Mouse (Mus musculus): Measurements from ENCODE around the gene Eif5a2. TPM values are rescaled to one million over a fixed set of nuclear protein-coding genes. Genes with fewer than 3 reads are reported as not detected.
A peak's percentile ranks its signal among the peaks of the same experiment; 100 is the strongest.

The Eif5a2 gene
- polyA plus RNA-seq, 1 experiment from 2014 or later = 14.9 TPM

GRCm38 (mm10) chr3:28775361-28775760 is 5.7 kb upstream of the Eif5a2 start:
- Histone ChIP-seq H3K9me3 (replicated peaks) (no peaks in the 10 kb centered on the region), H3K27ac (no peak overlapping the region), H3K27me3 (ENCODE audit: low read depth, poor library complexity, severe bottlenecking) (no peaks in the 10 kb centered on the region), H3K4me3 (no peak overlapping the region), H3K4me1 (no peaks in the 10 kb centered on the region), H3K36me3 (no peaks in the 10 kb centered on the region)
- no peak for DNase-seq (ENCODE audit: low spot score)
- 88% methylated on average over 7 of the region's 7 CpGs for WGBS

- Histone ChIP-seq H3K36me3 (no peaks in the 10 kb centered on the region), H3K4me1 (peaks cover 5% of the 10 kb centered on the region), H3K27me3 (ENCODE audit: low read depth, poor library complexity, severe bottlenecking) (no peaks in the 10 kb centered on the region), H3K9me3 (replicated peaks) (no peaks in the 10 kb centered on the region), H3K4me3 (no peak overlapping the region), H3K27ac (no peak overlapping the region)
- no peak for DNase-seq (ENCODE audit: low spot score)
- 79% methylated on average over 1 of the region's 1 CpGs for WGBS
Measured at GRCm38 (mm10) chr3:28775958-28776357, 5.1 kb upstream of the Eif5a2 start.

GRCm38 (mm10) chr3:28776491-28776890 is 4.6 kb upstream of the Eif5a2 start:
- Histone ChIP-seq H3K27ac (no peak overlapping the region), H3K9me3 (replicated peaks) (no peaks in the 10 kb centered on the region), H3K4me1 (peaks cover 6% of the 10 kb centered on the region), H3K4me3 (no peak overlapping the region), H3K36me3 (no peaks in the 10 kb centered on the region), H3K27me3 (ENCODE audit: low read depth, poor library complexity, severe bottlenecking) (no peaks in the 10 kb centered on the region)
- no peak for DNase-seq (ENCODE audit: low spot score)
- 91% methylated on average over 1 of the region's 1 CpGs for WGBS

- H3K4me3 ChIP-seq = peak overlapping the region; percentile 87
Measured at GRCm38 (mm10) chr3:28780511-28780910, 565 bp upstream of the Eif5a2 start.

GRCm38 (mm10) chr3:28781422-28781821 is 346 bp downstream of the Eif5a2 start:
- Histone ChIP-seq H3K27me3 (ENCODE audit: low read depth, poor library complexity, severe bottlenecking) (no peaks in the 10 kb centered on the region; the same call in 1 of the 2 replicates), H3K4me3 (peak overlapping the region; percentile 87), H3K4me1 (peaks cover 11% of the 10 kb centered on the region), H3K9me3 (replicated peaks) (no peaks in the 10 kb centered on the region), H3K27ac (peak overlapping the region; percentile 87), H3K36me3 (no peaks in the 10 kb centered on the region)
- no peak for DNase-seq (ENCODE audit: low spot score)
- WGBS = under 1% methylated on average over 41 of the region's 41 CpGs

More at GRCm38 (mm10) chr3:28780511-28780910, 565 bp upstream of the Eif5a2 start:
- Histone ChIP-seq H3K9me3 (replicated peaks) (no peaks in the 10 kb centered on the region), H3K36me3 (no peaks in the 10 kb centered on the region), H3K4me1 (peaks cover 11% of the 10 kb centered on the region), H3K27me3 (ENCODE audit: low read depth, poor library complexity, severe bottlenecking) (no peaks in the 10 kb centered on the region; the same call in 1 of the 2 replicates), H3K27ac (peak overlapping the region; percentile 87)
- WGBS = 75% methylated on average over 9 of the region's 9 CpGs
- DNase-seq (ENCODE audit: low spot score) = no peak

- no peak for DNase-seq (ENCODE audit: low spot score)
- H3K27ac ChIP-seq = 0 out of 2 replicates have a peak overlapping the region, but pooled peaks have one; percentile 87
- WGBS = 24% methylated on average over 14 of the region's 14 CpGs
Measured at GRCm38 (mm10) chr3:28781848-28782247, 772 bp downstream of the Eif5a2 start.

GRCm38 (mm10) chr3:28784176-28784575 is 3.1 kb downstream of the Eif5a2 start:
- H3K9me3 ChIP-seq (replicated peaks) = no peaks in the 10 kb centered on the region
- H3K27me3 ChIP-seq (ENCODE audit: low read depth, poor library complexity, severe bottlenecking) = no peaks in the 10 kb centered on the region; the same call in 1 of the 2 replicates
- WGBS = 93% methylated on average over 2 of the region's 2 CpGs
- H3K4me3 ChIP-seq = no peak overlapping the region
- no peak overlapping the region for H3K27ac ChIP-seq
- H3K36me3 ChIP-seq = no peaks in the 10 kb centered on the region
- peaks cover 11% of the 10 kb centered on the region for H3K4me1 ChIP-seq
- no peak for DNase-seq (ENCODE audit: low spot score)

More at GRCm38 (mm10) chr3:28781848-28782247, 772 bp downstream of the Eif5a2 start:
- Histone ChIP-seq H3K4me3 (peak overlapping the region; percentile 87), H3K4me1 (peaks cover 11% of the 10 kb centered on the region), H3K36me3 (no peaks in the 10 kb centered on the region), H3K9me3 (replicated peaks) (no peaks in the 10 kb centered on the region), H3K27me3 (ENCODE audit: low read depth, poor library complexity, severe bottlenecking) (no peaks in the 10 kb centered on the region; the same call in 1 of the 2 replicates)

- Histone ChIP-seq H3K27me3 (ENCODE audit: low read depth, poor library complexity, severe bottlenecking) (no peaks in the 10 kb centered on the region), H3K4me1 (no peaks in the 10 kb centered on the region), H3K4me3 (no peak overlapping the region), H3K36me3 (no peaks in the 10 kb centered on the region), H3K27ac (no peak overlapping the region), H3K9me3 (replicated peaks) (no peaks in the 10 kb centered on the region)
- 89% methylated on average over 7 of the region's 7 CpGs for WGBS
- DNase-seq (ENCODE audit: low spot score) = no peak
Measured at GRCm38 (mm10) chr3:28794835-28795234, 13.8 kb downstream of the Eif5a2 start.

- DNase-seq (ENCODE audit: low spot score) = peak; percentile 99
- Histone ChIP-seq H3K9me3 (replicated peaks) (no peaks in the 10 kb centered on the region), H3K27me3 (ENCODE audit: low read depth, poor library complexity, severe bottlenecking) (no peaks in the 10 kb centered on the region), H3K4me1 (peaks cover 4% of the 10 kb centered on the region; the same call in 1 of the 2 replicates), H3K4me3 (peak within 1 kb of the TSS; percentile 91), H3K27ac (peak within 1 kb of the TSS; percentile 94), H3K36me3 (peaks cover 26% of the 10 kb centered on the region)
- under 1% methylated on average over 72 of the region's 72 CpGs for WGBS
Measured at GRCm38 (mm10) chr3:28805301-28806097, 24.4 kb downstream of the Eif5a2 start, which contains the start of gene Rpl22l1. Gene Rpl22l1, plus strand, starts transcription at chr3:28805436.

GRCm38 (mm10) chr3:28808039-28808643 is 27.1 kb downstream of the Eif5a2 start:
- Histone ChIP-seq H3K4me3 (no peak overlapping the region), H3K27me3 (ENCODE audit: low read depth, poor library complexity, severe bottlenecking) (no peaks in the 10 kb centered on the region), H3K4me1 (peaks cover 4% of the 10 kb centered on the region; the same call in 1 of the 2 replicates), H3K36me3 (peaks cover 26% of the 10 kb centered on the region), H3K9me3 (replicated peaks) (no peaks in the 10 kb centered on the region), H3K27ac (no peak overlapping the region)
- no peak for DNase-seq (ENCODE audit: low spot score)
- WGBS = 94% methylated on average over 4 of the region's 4 CpGs

- H3K9me3 ChIP-seq (replicated peaks) = no peaks in the 10 kb centered on the region
- H3K27ac ChIP-seq = no peak overlapping the region
- H3K4me3 ChIP-seq = no peak overlapping the region
- no peaks in the 10 kb centered on the region for H3K4me1 ChIP-seq
- WGBS = 82% methylated on average over 4 of the region's 4 CpGs
- H3K27me3 ChIP-seq (ENCODE audit: low read depth, poor library complexity, severe bottlenecking) = no peaks in the 10 kb centered on the region
- no peak for DNase-seq (ENCODE audit: low spot score)
- H3K36me3 ChIP-seq = peaks cover 24% of the 10 kb centered on the region
Measured at GRCm38 (mm10) chr3:28811441-28811840, 30.4 kb downstream of the Eif5a2 start.

GRCm38 (mm10) chr3:28814361-28814760 is 33.3 kb downstream of the Eif5a2 start:
- 15% methylated on average over 4 of the region's 4 CpGs for WGBS
- no peak overlapping the region for H3K27ac ChIP-seq
- H3K4me3 ChIP-seq = no peak overlapping the region
- DNase-seq (ENCODE audit: low spot score) = no peak
- 0 out of 2 replicates have a peak, but pooled peaks cover under 1% of the 10 kb centered on the region for H3K36me3 ChIP-seq
- no peaks in the 10 kb centered on the region for H3K27me3 ChIP-seq (ENCODE audit: low read depth, poor library complexity, severe bottlenecking)
- H3K9me3 ChIP-seq (replicated peaks) = no peaks in the 10 kb centered on the region
- no peaks in the 10 kb centered on the region for H3K4me1 ChIP-seq

- H3K27ac ChIP-seq = no peak overlapping the region
- no peaks in the 10 kb centered on the region for H3K36me3 ChIP-seq
- 76% methylated on average over 4 of the region's 4 CpGs for WGBS
- H3K4me3 ChIP-seq = no peak overlapping the region
- no peaks in the 10 kb centered on the region for H3K27me3 ChIP-seq (ENCODE audit: low read depth, poor library complexity, severe bottlenecking)
- H3K9me3 ChIP-seq (replicated peaks) = no peaks in the 10 kb centered on the region
- H3K4me1 ChIP-seq = no peaks in the 10 kb centered on the region
- no peak for DNase-seq (ENCODE audit: low spot score)
Measured at GRCm38 (mm10) chr3:28816010-28816540, 35.0 kb downstream of the Eif5a2 start.

Measured in limb, embryonic 10.5 days (tissue).